Mouse (Mus musculus): ENCODE measurements around the gene Alk.

DNA sequence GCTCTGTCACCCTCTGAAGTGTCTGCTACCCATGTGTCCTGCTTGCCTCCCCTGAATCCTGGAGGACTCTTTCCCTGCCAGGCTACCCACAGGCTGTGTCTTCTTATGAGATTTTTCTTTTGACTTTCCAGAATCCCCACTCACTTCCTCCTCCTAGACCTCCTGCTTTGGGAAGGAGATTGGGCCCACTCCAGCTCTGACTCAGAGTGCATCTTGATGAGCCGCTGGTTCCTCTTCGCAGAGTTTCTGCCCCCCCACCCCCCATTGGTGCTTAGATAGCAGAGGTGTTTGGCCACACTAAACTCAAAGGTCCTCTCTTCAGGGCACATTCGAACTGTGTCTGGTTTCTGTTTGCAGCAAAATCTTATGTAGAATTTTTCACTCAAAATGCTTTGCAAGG, 777.8 kb downstream of the Alk start:
- TF ChIP-seq CTCF (IDR thresholded peaks at IDR 0.05; ENCODE audit: control insufficient read depth, insufficient read depth, insufficient read length) (no peak), MYOD1 (IDR thresholded peaks at IDR 0.05; ENCODE audit: control insufficient read depth, insufficient read length, low read depth) (no peak), MAX (IDR thresholded peaks at IDR 0.05) (no peak), USF1 (IDR thresholded peaks at IDR 0.05; ENCODE audit: low read depth) (no peak), MYOG (IDR thresholded peaks at IDR 0.05; ENCODE audit: control insufficient read depth, extremely low read depth, insufficient read length) (no peak), FOSL1 (IDR thresholded peaks at IDR 0.05; ENCODE audit: insufficient read depth, low read length, poor library complexity, severe bottlenecking) (no peak), CEBPB (IDR thresholded peaks at IDR 0.05; ENCODE audit: low read depth) (no peak)

All from C2C12 (cell line).